Mouse (Mus musculus) brown adipose tissue, adult 24 weeks (tissue): ENCODE measurements around the gene Stox1. TPM values are rescaled to one million over a fixed set of nuclear protein-coding genes. Genes with fewer than 3 reads are reported as not detected.

Experiments
- polyA plus RNA-seq: library from polyadenylated mRNA; stranded (reverse); fragments of >200 nt; gene quantifications from 2 replicates; pipeline ENCODE4 v1.2.4, GENCODE M21; 2012; ENCODE audit not compliant: missing spikeins, insufficient read depth, insufficient read length

Stox1 gene
- polyA plus RNA-seq, 1 experiment = 1.1 TPM

Other genes starting within 250 kb of the Stox1 start
- gene Vps26a, start 239.3 kb downstream of the Stox1 start, polyA plus RNA-seq = 46.9 and 61.9 TPM in 2 replicates
- 48.5 and 88.7 TPM in 2 replicates for gene Srgn, start 198.7 kb downstream of the Stox1 start, polyA plus RNA-seq
- gene Kif1bp, start 147.7 kb downstream of the Stox1 start, polyA plus RNA-seq = 23.4 and 26.4 TPM in 2 replicates
- gene Ddx21, start 123.8 kb downstream of the Stox1 start, polyA plus RNA-seq = 18.9 TPM in 2 replicates
- gene Ddx50, start 74.9 kb downstream of the Stox1 start, polyA plus RNA-seq = 79.1 and 95.4 TPM in 2 replicates
- gene Ccar1, start 66.2 kb upstream of the Stox1 start, polyA plus RNA-seq = 17.6 and 36.2 TPM in 2 replicates
- 0.12 and 0.50 TPM in 2 replicates for gene Tet1, start 182.9 kb upstream of the Stox1 start, polyA plus RNA-seq
- 38.1 and 43.0 TPM in 2 replicates for gene Slc25a16, start 194.5 kb upstream of the Stox1 start, polyA plus RNA-seq
- gene Dna2, start 220.9 kb upstream of the Stox1 start, polyA plus RNA-seq = 0.28 and 0.88 TPM in 2 replicates